8 mouse cellular contexts compared by ENCODE assay signal in genomic region chr13:32213702-32214452, GRCm38 (mm10).
DNase-seq lines count a peak whose midpoint lies in the region; ATAC-seq and TF ChIP-seq lines count a peak whose summit lies in the region.

No protein-coding gene starts in this region.

- dilution Hi-C loops in CH12.LX (cut with MboI; ENCODE audit: extremely low pct_ligation_motif_present, extremely low pct_unique_long_range_greater_than_20kb, low sequenced_read_pairs), result no loop called here

- peak; percentile 81 for TF ChIP-seq RAD21 in CH12.LX (IDR thresholded peaks at IDR 0.05; ENCODE audit: low read depth, low read length)

- peak; percentile 85 for TF ChIP-seq CTCF in intestine, postnatal 0 days (IDR thresholded peaks at IDR 0.05; ENCODE audit: low read depth)
- TF ChIP-seq CTCF in CH12.LX (conservative IDR thresholded peaks at IDR 0.05 in 1 of 2, IDR thresholded peaks at IDR 0.05 in 1 of 2; ENCODE audit: low read depth in 2 of 2, low read length in 2 of 2), result peak; percentile 61 to 75

- no peaks in the 10 kb centered on the region for H3K4me1 ChIP-seq in intestine, postnatal 0 days (replicated peaks; ENCODE audit: control insufficient read depth, insufficient read depth, low read length)
- H3K4me1 ChIP-seq in intestine, embryonic 16.5 days (ENCODE audit: control insufficient read depth, insufficient read depth, low read length), result no peaks in the 10 kb centered on the region
- H3K4me1 ChIP-seq in CH12.LX (ENCODE audit: control insufficient read depth in 1 of 2, insufficient read depth in 2 of 2), result peaks cover 0 to 14% of the 10 kb centered on the region in 2 experiments; a peak in 1 of 4 replicates
- H3K4me1 ChIP-seq in heart, embryonic 12.5 days (replicated peaks), result peaks cover 5% of the 10 kb centered on the region; the same call in 1 of the 2 replicates

- TF ChIP-seq EP300 in CH12.LX (IDR thresholded peaks at IDR 0.05; ENCODE audit: low read length), result no peak

- WGBS in intestine, postnatal 0 days, result 59% methylated on average over 9 of the region's 9 CpGs
- WGBS in intestine, embryonic 16.5 days, result 58% methylated on average over 9 of the region's 9 CpGs
- WGBS in heart, embryonic 12.5 days, result 42% methylated on average over 9 of the region's 9 CpGs

- no peak overlapping the region for H3K27ac ChIP-seq in intestine, postnatal 0 days (ENCODE audit: low read depth, low read length)
- no peak overlapping the region for H3K27ac ChIP-seq in intestine, embryonic 16.5 days (ENCODE audit: low read length)
- no peak overlapping the region for H3K27ac ChIP-seq in CH12.LX (ENCODE audit: insufficient read depth, low read depth)
- no peak overlapping the region for H3K27ac ChIP-seq in heart, embryonic 12.5 days (ENCODE audit: poor library complexity, severe bottlenecking)

- H3K9ac ChIP-seq in intestine, postnatal 0 days (ENCODE audit: low read depth, low read length), result no peak overlapping the region
- no peak overlapping the region for H3K9ac ChIP-seq in intestine, embryonic 16.5 days (ENCODE audit: low read depth, low read length)
- no peak overlapping the region for H3K9ac ChIP-seq in CH12.LX (ENCODE audit: insufficient read depth, low read depth)
- no peak overlapping the region for H3K9ac ChIP-seq in heart, embryonic 12.5 days

- H3K36me3 ChIP-seq in intestine, postnatal 0 days (ENCODE audit: control insufficient read depth, insufficient read depth), result no peaks in the 10 kb centered on the region
- no peaks in the 10 kb centered on the region for H3K36me3 ChIP-seq in intestine, embryonic 16.5 days (ENCODE audit: control insufficient read depth, insufficient read depth, low read length)
- no peaks in the 10 kb centered on the region for H3K36me3 ChIP-seq in CH12.LX (replicated peaks in 1 of 2; ENCODE audit: control insufficient read depth in 1 of 2, insufficient read depth in 1 of 2, low read length in 1 of 2)
- no peaks in the 10 kb centered on the region for H3K36me3 ChIP-seq in heart, embryonic 12.5 days

- no peaks in the 10 kb centered on the region for H3K9me3 ChIP-seq in intestine, postnatal 0 days (ENCODE audit: control insufficient read depth)
- no peaks in the 10 kb centered on the region for H3K9me3 ChIP-seq in intestine, embryonic 16.5 days (ENCODE audit: control insufficient read depth, low read length)
- H3K9me3 ChIP-seq in CH12.LX (replicated peaks; ENCODE audit: low read length), result no peaks in the 10 kb centered on the region
- H3K9me3 ChIP-seq in heart, embryonic 12.5 days (replicated peaks), result no peaks in the 10 kb centered on the region

- H3K4me2 ChIP-seq in intestine, postnatal 0 days (replicated peaks; ENCODE audit: low read depth), result no peak overlapping the region
- H3K4me2 ChIP-seq in intestine, embryonic 16.5 days (ENCODE audit: low read depth, low read length), result no peak overlapping the region
- H3K4me2 ChIP-seq in CH12.LX (ENCODE audit: insufficient read depth, low read depth, poor library complexity, severe bottlenecking), result no peak overlapping the region
- no peak overlapping the region for H3K4me2 ChIP-seq in heart, embryonic 12.5 days

- H3K4me3 ChIP-seq in intestine, postnatal 0 days (ENCODE audit: low read depth, low read length), result no peak overlapping the region
- H3K4me3 ChIP-seq in intestine, embryonic 16.5 days (ENCODE audit: low read length), result no peak overlapping the region
- no peak overlapping the region for H3K4me3 ChIP-seq in CH12.LX (replicated peaks in 1 of 3; ENCODE audit: low read depth in 2 of 3, low read length in 2 of 3, poor library complexity in 1 of 3)
- H3K4me3 ChIP-seq in heart, embryonic 12.5 days, result no peak overlapping the region

- DNase-seq in CH12.LX (ENCODE audit: extremely low read depth), result peak; percentile 59
- DNase-seq in layer of hippocampus, adult 8-10 months (ENCODE audit: low spot score in 2 of 2), result peak; percentile 14 to 28
- no peak for DNase-seq in ovary, postnatal 10 days (ENCODE audit: low spot score)

- no peaks in the 10 kb centered on the region for H3K79me2 ChIP-seq in CH12.LX (replicated peaks; ENCODE audit: control insufficient read depth, extremely low read depth, insufficient read depth, poor library complexity, severe bottlenecking)

- H3K27me3 ChIP-seq in intestine, postnatal 0 days (replicated peaks; ENCODE audit: control insufficient read depth, insufficient read depth, low read length), result no peaks in the 10 kb centered on the region
- H3K27me3 ChIP-seq in intestine, embryonic 16.5 days (replicated peaks; ENCODE audit: control insufficient read depth, insufficient read depth, low read length), result no peaks in the 10 kb centered on the region
- no peaks in the 10 kb centered on the region for H3K27me3 ChIP-seq in CH12.LX (replicated peaks)
- H3K27me3 ChIP-seq in heart, embryonic 12.5 days (replicated peaks), result no peaks in the 10 kb centered on the region

- TF ChIP-seq POLR2A in CH12.LX (IDR thresholded peaks at IDR 0.05; ENCODE audit: low read depth, low read length), result no peak

- ATAC-seq in intestine, postnatal 0 days, result no peak
- no peak for ATAC-seq in intestine, embryonic 16.5 days
- ATAC-seq in common myeloid progenitor, adult 5-6 weeks (replicated peaks; ENCODE audit: low read depth, poor library complexity, severe bottlenecking), result peak; percentile 83
- 0 out of 2 replicates have a peak, but pooled peaks have one; percentile 36 for ATAC-seq in heart, embryonic 12.5 days (ENCODE audit: insufficient number of reproducible peaks, low FRiP score)
- peak; percentile 59; the same call in 1 of the 2 replicates for ATAC-seq in monocyte, adult 5-6 weeks (replicated peaks; ENCODE audit: insufficient number of reproducible peaks, low FRiP score, low TSS enrichment, poor library complexity, severe bottlenecking)

- in situ Hi-C loops in CH12.LX (cut with MboI; ENCODE audit: low pct_ligation_motif_present, low pct_unique_long_range_greater_than_20kb, low sequenced_read_pairs), result loop anchor here (10.0 to 25.0 kb wide), 2 partner anchors 201 to 402 kb away; partner anchors contain the start of gene Foxc1

TF ChIP-seq in CH12.LX, 34 proteins besides CTCF, POLR2A, EP300 and RAD21:
- no peak for TF ChIP-seq TBP (conservative IDR thresholded peaks at IDR 0.05; ENCODE audit: low read depth, low read length)
- no peak for TF ChIP-seq E2F4 (IDR thresholded peaks at IDR 0.05; ENCODE audit: insufficient replicate concordance, low read depth, low read length)
- TF ChIP-seq MAFK (IDR thresholded peaks at IDR 0.05; ENCODE audit: insufficient replicate concordance, low read length), result no peak
- TF ChIP-seq MAX (IDR thresholded peaks at IDR 0.05; ENCODE audit: low read length), result no peak
- peak; percentile 58 for TF ChIP-seq SMC3 (IDR thresholded peaks at IDR 0.05; ENCODE audit: low read depth, low read length)

Comparison
In these comparisons a context has a peak if more than half of its experiments do, and no peak if none do; other contexts are left out.
1. ATAC-seq: peak in common myeloid progenitor, adult 5-6 weeks (single experiment), heart, embryonic 12.5 days (single experiment) and monocyte, adult 5-6 weeks (single experiment); none in intestine, postnatal 0 days (single experiment) and intestine, embryonic 16.5 days (single experiment).